Mouse (Mus musculus) intestine, postnatal 0 days (tissue): ENCODE data around the gene Tll2. TPM values are rescaled to one million over a fixed set of nuclear protein-coding genes. Genes with fewer than 3 reads are reported as not detected.

Experiments used
- ATAC-seq: fragments of 200-750 bp; cut with Nextera tagmentation; 2 replicates; pipeline ENCODE4 v1.8.0; 2017; ENCODE audit warnings: mild to moderate bottlenecking, moderate TSS enrichment, moderate library complexity
- H3K27ac ChIP-seq: fragments of 300-500 bp; sonication (generic); 2 replicates; pipeline ENCODE4 v1.5.1; 2014; ENCODE audit warnings: mild to moderate bottlenecking, low read depth, low read length, moderate library complexity
- H3K27me3 ChIP-seq: fragments of 300-500 bp; sonication (generic); replicated peaks from 2 replicates; pipeline ENCODE4 v1.6.1; 2014; ENCODE audit warnings: low read length, mixed read lengths; ENCODE audit not compliant: control insufficient read depth, insufficient read depth
- H3K36me3 ChIP-seq: fragments of 300-500 bp; sonication (generic); 2 replicates; pipeline ENCODE4 v1.6.1; 2014; ENCODE audit warnings: mild to moderate bottlenecking, moderate library complexity; ENCODE audit not compliant: control insufficient read depth, insufficient read depth
- H3K4me1 ChIP-seq: fragments of 300-500 bp; sonication (generic); replicated peaks from 2 replicates; pipeline ENCODE4 v1.6.1; 2014; ENCODE audit warnings: antibody characterized with exemption, low read length, mixed read lengths; ENCODE audit not compliant: control insufficient read depth, insufficient read depth
- H3K4me2 ChIP-seq: fragments of 300-500 bp; sonication (generic); replicated peaks from 2 replicates; pipeline ENCODE4 v1.6.1; 2014; ENCODE audit warnings: low read depth, mild to moderate bottlenecking, moderate library complexity
- H3K4me3 ChIP-seq: fragments of 300-500 bp; sonication (generic); 2 replicates; pipeline ENCODE4 v1.5.1; 2014; ENCODE audit warnings: low read depth, low read length
- H3K9ac ChIP-seq: fragments of 300-500 bp; sonication (generic); 2 replicates; pipeline ENCODE4 v1.6.1; 2014; ENCODE audit warnings: mild to moderate bottlenecking, low read depth, low read length
- H3K9me3 ChIP-seq: fragments of 300-500 bp; sonication (generic); 2 replicates; pipeline ENCODE4 v1.6.1; 2016; ENCODE audit warnings: mixed run types; ENCODE audit not compliant: control insufficient read depth
- CTCF ChIP-seq: sonication (generic); IDR thresholded peaks from 2 replicates; pipeline ENCODE4 v1.5.1; 2016; ENCODE audit warnings: low read depth, mild to moderate bottlenecking, control low read depth, antibody characterized with exemption, moderate library complexity
- WGBS: fragments of 180-500 bp; shearing (Covaris S2); extraction: QIAGEN DNeasy Blood & Tissue Kit; methylation state at CpG from one replicate; pipeline ENCODE4 v1.1.7; 2014; 5-methylcytosine and 5-hydroxymethylcytosine counted together
- polyA plus RNA-seq: library from polyadenylated mRNA; unstranded; fragments of >200 nt; fragmentation: Nextera tagmentation; extraction: Ambion mirVana; gene quantifications from 2 replicates; pipeline ENCODE4 v1.2.1, GENCODE M21; 2015

Tll2 gene
- polyA plus RNA-seq, 1 experiment from 2014 or later = 0.10 TPM

- no peak overlapping the region for H3K4me3 ChIP-seq
- H3K27me3 ChIP-seq = no peaks in the 10 kb centered on the region
- no peak for TF ChIP-seq CTCF
- H3K27ac ChIP-seq = no peak overlapping the region
- WGBS = 73% methylated on average over 9 of the region's 9 CpGs
- H3K36me3 ChIP-seq = no peaks in the 10 kb centered on the region
- no peaks in the 10 kb centered on the region for H3K4me1 ChIP-seq
- H3K4me2 ChIP-seq = no peak overlapping the region
- H3K9me3 ChIP-seq = no peaks in the 10 kb centered on the region
- H3K9ac ChIP-seq = no peak overlapping the region
- no peak for ATAC-seq
These were observed 159.0 kb downstream of the Tll2 start for GRCm38 (mm10) chr19:41047437-41048186.

GRCm38 (mm10) chr19:41045091-41045770 is 161.4 kb downstream of the Tll2 start:
- no peak overlapping the region for H3K27ac ChIP-seq
- 33% methylated on average over 10 of the region's 10 CpGs for WGBS
- no peak for TF ChIP-seq CTCF
- H3K4me1 ChIP-seq = no peaks in the 10 kb centered on the region
- no peak overlapping the region for H3K9ac ChIP-seq
- no peaks in the 10 kb centered on the region for H3K9me3 ChIP-seq
- H3K27me3 ChIP-seq = no peaks in the 10 kb centered on the region
- H3K4me2 ChIP-seq = no peak overlapping the region
- ATAC-seq = no peak
- no peaks in the 10 kb centered on the region for H3K36me3 ChIP-seq
- H3K4me3 ChIP-seq = no peak overlapping the region

GRCm38 (mm10) chr19:41039110-41039509 is 167.5 kb downstream of the Tll2 start:
- Histone ChIP-seq H3K9ac (no peak overlapping the region), H3K4me1 (no peaks in the 10 kb centered on the region), H3K4me2 (no peak overlapping the region), H3K27me3 (no peaks in the 10 kb centered on the region), H3K36me3 (no peaks in the 10 kb centered on the region), H3K4me3 (no peak overlapping the region), H3K9me3 (no peaks in the 10 kb centered on the region), H3K27ac (no peak overlapping the region)
- TF ChIP-seq CTCF = no peak
- WGBS = 60% methylated on average over 7 of the region's 7 CpGs
- ATAC-seq = no peak

- no peak for TF ChIP-seq CTCF
- no peak for ATAC-seq
- Histone ChIP-seq H3K27ac (no peak overlapping the region), H3K4me2 (no peak overlapping the region), H3K27me3 (no peaks in the 10 kb centered on the region), H3K4me3 (no peak overlapping the region), H3K36me3 (no peaks in the 10 kb centered on the region), H3K9ac (no peak overlapping the region), H3K4me1 (no peaks in the 10 kb centered on the region), H3K9me3 (no peaks in the 10 kb centered on the region)
- WGBS = 65% methylated on average over 4 of the region's 4 CpGs
These were observed 170.7 kb downstream of the Tll2 start for GRCm38 (mm10) chr19:41035809-41036551.

Other genes starting within 250 kb of the Tll2 start
- gene Blnk, start 212.3 kb downstream of the Tll2 start, polyA plus RNA-seq = 21.2 and 23.8 TPM in 2 replicates
- not detected in 2 replicates for gene Dntt, start 177.6 kb downstream of the Tll2 start, polyA plus RNA-seq
- gene Opalin, start 129.7 kb downstream of the Tll2 start, polyA plus RNA-seq = not detected in 2 replicates
- 105 and 107 TPM in 2 replicates for gene Tm9sf3, start 57.2 kb upstream of the Tll2 start, polyA plus RNA-seq
- gene Pik3ap1, start 178.3 kb upstream of the Tll2 start, polyA plus RNA-seq = 2.0 and 2.2 TPM in 2 replicates